In the genomic region with DNA sequence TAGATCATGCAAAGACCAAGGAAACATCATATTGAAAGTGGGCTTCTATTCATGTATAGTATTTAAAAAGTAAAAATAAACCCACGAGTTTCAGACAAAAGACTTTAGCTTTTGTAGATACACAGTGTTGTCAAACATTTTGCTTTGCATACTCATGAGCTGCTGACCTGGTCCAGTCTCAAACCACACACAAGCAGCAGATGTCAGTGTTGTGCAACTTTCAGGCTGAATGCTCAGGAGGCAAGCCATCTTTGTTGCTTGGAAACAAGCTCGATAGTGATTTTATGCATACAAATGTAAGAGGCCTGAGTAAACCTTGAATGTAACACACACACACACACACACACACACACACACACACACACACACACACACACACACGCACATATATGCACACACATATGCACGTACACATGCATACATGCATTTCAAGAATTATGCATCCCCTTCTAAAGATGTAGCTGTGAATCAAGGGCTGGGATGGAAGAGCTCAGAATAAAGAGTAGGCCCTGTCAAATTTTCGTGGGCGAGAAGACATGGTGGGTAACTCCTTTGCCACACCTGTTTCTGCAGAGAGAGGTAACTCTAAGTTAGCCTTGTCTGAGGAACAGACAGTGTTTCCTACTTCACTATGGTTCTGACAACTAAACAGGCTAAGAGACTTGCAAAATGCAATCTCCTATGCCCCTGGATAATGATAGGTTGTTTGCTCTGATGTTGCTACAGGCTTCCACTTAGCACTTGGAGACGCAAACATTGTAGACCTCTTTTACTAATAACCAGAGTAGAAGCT, we compare ENCODE assay signal across 9 mouse cellular contexts.
A peak's percentile ranks its signal among the peaks of the same experiment; 100 is the strongest.
DNase-seq lines count a peak whose midpoint lies in the region; ATAC-seq and TF ChIP-seq lines count a peak whose summit lies in the region.
"Had no signal": no experiment of that assay in that cellular context is flagged by ENCODE, and none has a peak within 500 bp of the region (broad histone marks: within the 10 kb centered on the region; RNA-seq: fewer than 3 reads in every experiment).

No protein-coding gene starts in this region.

- TF ChIP-seq EP300 in heart, postnatal 0 days (IDR thresholded peaks at IDR 0.05; ENCODE audit: low read depth): no peak

- no peak overlapping the region for H3K4me3 ChIP-seq in liver, embryonic 11.5 days (ENCODE audit: low read depth, low read length)
- no peak overlapping the region for H3K4me3 ChIP-seq in heart, postnatal 0 days (ENCODE audit: low read depth, low read length)
- H3K4me3 ChIP-seq: limb, embryonic 15.5 days had no signal

- DNase-seq in liver: peak; percentile 3
- no peak for DNase-seq in liver, embryonic 11.5 days (ENCODE audit: low spot score)
- peak; percentile 37 to 64 for DNase-seq in cerebellum, postnatal 4 days (ENCODE audit: low spot score in 2 of 2)
- DNase-seq in heart, postnatal 0 days (ENCODE audit: low spot score): peak; percentile 31
- DNase-seq in layer of hippocampus, postnatal 25 days (ENCODE audit: extremely low spot score in 1 of 2, low spot score in 1 of 2): peak; percentile 29 to 66
- DNase-seq in neural tube, embryonic 10.5 days (ENCODE audit: extremely low spot score, low spot score): peak; percentile 31
- no peak for DNase-seq in thymus, postnatal 14 days
- no peak for DNase-seq in urinary bladder, adult 18-20 months (ENCODE audit: low spot score in 2 of 2)

- H3K27me3 ChIP-seq in liver, embryonic 11.5 days (replicated peaks; ENCODE audit: control insufficient read depth, insufficient read depth, low read length): no peaks in the 10 kb centered on the region
- H3K27me3 ChIP-seq in heart, postnatal 0 days (ENCODE audit: control insufficient read depth, insufficient read depth, low read length): no peaks in the 10 kb centered on the region
- H3K27me3 ChIP-seq: limb, embryonic 15.5 days had no signal

- H3K36me3 ChIP-seq in liver, embryonic 11.5 days (ENCODE audit: control insufficient read depth, insufficient read depth, low read length): no peaks in the 10 kb centered on the region
- no peaks in the 10 kb centered on the region for H3K36me3 ChIP-seq in heart, postnatal 0 days (replicated peaks; ENCODE audit: control insufficient read depth, insufficient read depth, low read length)
- H3K36me3 ChIP-seq: limb, embryonic 15.5 days had no signal

- H3K9me3 ChIP-seq in liver, embryonic 11.5 days (ENCODE audit: control insufficient read depth, low read length): no peaks in the 10 kb centered on the region
- no peaks in the 10 kb centered on the region for H3K9me3 ChIP-seq in heart, postnatal 0 days (replicated peaks; ENCODE audit: control insufficient read depth, low read length)
- H3K9me3 ChIP-seq: limb, embryonic 15.5 days had no signal

- TF ChIP-seq CTCF in heart, postnatal 0 days (IDR thresholded peaks at IDR 0.05; ENCODE audit: low read depth): peak; percentile 82

- H3K4me2 ChIP-seq in liver, embryonic 11.5 days: no peak overlapping the region
- H3K4me2 ChIP-seq in heart, postnatal 0 days (ENCODE audit: low read depth, low read length): no peak overlapping the region
- H3K4me2 ChIP-seq: limb, embryonic 15.5 days had no signal

- no peak overlapping the region for H3K27ac ChIP-seq in liver, embryonic 11.5 days (ENCODE audit: low read depth, low read length)
- H3K27ac ChIP-seq in heart, postnatal 0 days (ENCODE audit: low read depth): no peak overlapping the region
- H3K27ac ChIP-seq: limb, embryonic 15.5 days had no signal

- no peak overlapping the region for H3K9ac ChIP-seq in liver, embryonic 11.5 days (ENCODE audit: low read depth, low read length)
- no peak overlapping the region for H3K9ac ChIP-seq in heart, postnatal 0 days (replicated peaks; ENCODE audit: low read depth, low read length)
- H3K9ac ChIP-seq: limb, embryonic 15.5 days had no signal

- no peak for ATAC-seq in liver, embryonic 11.5 days (replicated peaks; ENCODE audit: low FRiP score)
- no peak for ATAC-seq in heart, postnatal 0 days (ENCODE audit: insufficient read depth, low read depth)

- WGBS in liver, embryonic 11.5 days: 67% methylated on average over 7 of the region's 7 CpGs
- 59% methylated on average over 7 of the region's 7 CpGs for WGBS in heart, postnatal 0 days

- no peaks in the 10 kb centered on the region for H3K4me1 ChIP-seq in liver, embryonic 11.5 days (replicated peaks; ENCODE audit: control insufficient read depth, insufficient read depth, low read length)
- no peaks in the 10 kb centered on the region for H3K4me1 ChIP-seq in heart, postnatal 0 days (ENCODE audit: control insufficient read depth, insufficient read depth)
- H3K4me1 ChIP-seq: limb, embryonic 15.5 days had no signal

Comparison
In these comparisons a context has a peak if more than half of its experiments do, and no peak if none do; other contexts are left out.
1. DNase-seq: peak in liver (single experiment), cerebellum, postnatal 4 days (2 of 2), heart, postnatal 0 days (single experiment), layer of hippocampus, postnatal 25 days (2 of 2) and neural tube, embryonic 10.5 days (single experiment); none in liver, embryonic 11.5 days (single experiment), thymus, postnatal 14 days (single experiment) and urinary bladder, adult 18-20 months (0 of 2).